Mouse (Mus musculus) G1E (cell line): Measurements from ENCODE around the gene Cacna1c.

Source experiments
- CTCF ChIP-seq: IDR thresholded peaks from 2 replicates; pipeline ENCODE4 v1.5.1; 2012; ENCODE audit warnings: low read depth, low read length, inconsistent platforms, mixed read lengths
- GATA1 ChIP-seq: IDR thresholded peaks from 2 replicates; pipeline ENCODE4 v1.6.1; 2012; ENCODE audit warnings: borderline replicate concordance, low read length, inconsistent platforms, mixed read lengths
- GATA2 ChIP-seq: IDR thresholded peaks from 2 replicates; pipeline ENCODE4 v1.6.1; 2012; ENCODE audit warnings: low read depth, low read length, inconsistent platforms, borderline replicate concordance
- POLR2AphosphoS5 ChIP-seq: IDR thresholded peaks from 2 replicates; pipeline ENCODE4 v1.6.1; 2012; ENCODE audit warnings: low read depth, low read length, inconsistent platforms; ENCODE audit not compliant: insufficient replicate concordance
- TAL1 ChIP-seq: conservative IDR thresholded peaks from 2 replicates; pipeline ENCODE4 v1.6.1; 2012; ENCODE audit warnings: low read depth, low read length, inconsistent platforms, mixed read lengths

DNA sequence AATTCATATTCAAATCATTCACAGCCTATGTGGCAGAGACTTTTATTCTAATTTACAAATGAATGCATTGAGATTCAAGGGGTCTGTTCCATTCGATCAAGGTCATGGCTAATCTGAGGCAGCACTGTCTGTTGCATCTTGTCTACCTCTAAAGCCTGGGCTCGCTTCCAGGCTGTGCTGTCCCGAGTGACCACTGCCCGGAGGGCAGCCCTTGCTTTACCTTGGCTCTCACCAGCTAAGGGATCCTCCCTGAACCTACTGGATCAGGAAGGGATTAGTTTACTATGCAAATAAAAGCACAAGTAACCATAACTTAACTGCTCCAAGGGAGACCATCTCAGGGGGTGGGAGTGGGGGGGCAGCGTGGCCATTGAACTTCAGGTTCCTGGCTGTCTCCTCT lies 334.1 kb downstream of the Cacna1c start:
- no peak for TF ChIP-seq CTCF
- no peak for TF ChIP-seq GATA1
- TF ChIP-seq POLR2AphosphoS5 = no peak
- TF ChIP-seq TAL1 = no peak
- no peak for TF ChIP-seq GATA2
